Mouse (Mus musculus) cortical plate, adult 2 months (tissue): Measurements from ENCODE around the gene Myo16. TPM values are rescaled to one million over a fixed set of nuclear protein-coding genes. Genes with fewer than 3 reads are reported as not detected.

Experiments used
- H3K27ac ChIP-seq: fragments of 200-500 bp; 2 replicates; pipeline ENCODE4 v1.5.1; 2012; ENCODE audit warnings: low read length, control low read depth, inconsistent platforms; ENCODE audit not compliant: insufficient read depth
- H3K4me1 ChIP-seq: fragments of 200-500 bp; 2 replicates; pipeline ENCODE4 v1.6.1; 2011; ENCODE audit warnings: low read length; ENCODE audit not compliant: control insufficient read depth, insufficient read depth
- H3K4me3 ChIP-seq: fragments of 200-500 bp; 2 replicates; pipeline ENCODE4 v1.5.1; 2011; ENCODE audit warnings: mild to moderate bottlenecking, low read length, control low read depth; ENCODE audit not compliant: insufficient read depth
- CTCF ChIP-seq: fragments of 200-500 bp; IDR thresholded peaks from 2 replicates; pipeline ENCODE4 v1.5.1; 2011; ENCODE audit warnings: mild to moderate bottlenecking, control low read depth, low read length; ENCODE audit not compliant: insufficient read depth; ENCODE audit errors: extremely low read depth
- POLR2A ChIP-seq: fragments of 200-500 bp; IDR thresholded peaks from 2 replicates; pipeline ENCODE4 v1.6.1; 2011; ENCODE audit warnings: mild to moderate bottlenecking, low read length, control low read depth; ENCODE audit not compliant: insufficient read depth; ENCODE audit errors: extremely low read depth
- polyA plus RNA-seq: library from polyadenylated mRNA; depleted of rRNA; stranded (reverse); fragments of >200 nt; gene quantifications from 2 replicates; pipeline ENCODE4 v1.2.3, GENCODE M21; 2012

The Myo16 gene
- polyA plus RNA-seq, 1 experiment: 11.3 TPM

DNA sequence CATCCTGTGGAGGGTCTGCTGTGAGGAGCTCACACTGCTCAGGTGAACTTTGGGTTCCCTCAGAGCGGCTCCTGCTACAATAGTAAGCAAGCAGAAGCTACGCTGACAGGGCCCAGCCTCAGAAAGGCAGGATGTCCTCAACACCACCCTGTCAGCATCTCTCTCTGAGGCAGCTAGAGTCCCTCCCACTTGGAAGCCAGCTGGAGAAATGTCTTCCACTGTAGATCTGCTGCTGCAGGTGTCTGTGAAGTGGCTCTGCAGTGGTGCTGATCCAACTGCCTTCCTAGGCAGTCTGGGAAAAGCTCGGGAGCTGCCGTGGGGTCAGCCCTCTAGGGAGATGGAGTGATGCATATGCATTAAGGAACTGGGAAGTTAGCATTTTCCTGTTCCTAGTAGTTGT lies 414.7 kb downstream of the Myo16 start:
- Histone ChIP-seq H3K27ac (no peak overlapping the region), H3K4me1 (no peaks in the 10 kb centered on the region), H3K4me3 (no peak overlapping the region)
- no peak for TF ChIP-seq POLR2A

DNA sequence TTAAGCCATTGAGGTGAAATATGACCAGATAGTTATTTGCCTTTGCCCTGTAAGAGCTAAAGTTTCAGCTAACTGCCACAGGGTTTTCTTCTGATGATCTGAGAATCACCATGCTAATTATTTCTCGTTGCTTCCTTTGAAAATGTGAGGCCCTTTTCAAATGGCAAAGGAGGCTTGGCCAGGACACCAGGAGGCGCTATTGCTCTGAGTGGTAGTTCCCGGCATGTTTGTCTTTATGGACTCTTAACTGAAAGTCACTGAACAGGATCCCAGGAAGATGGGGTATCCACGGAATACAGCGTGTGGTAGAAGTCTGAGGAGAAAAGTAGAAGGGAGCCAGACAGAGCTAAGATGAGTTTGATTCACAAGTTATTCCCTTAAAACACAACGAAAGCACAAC lies 420.4 kb downstream of the Myo16 start:
- TF ChIP-seq CTCF (peak; percentile 91), POLR2A (no peak)
- H3K27ac ChIP-seq: no peak overlapping the region
- H3K4me1 ChIP-seq: peaks cover under 1% of the 10 kb centered on the region; the same call in 1 of the 2 replicates
- H3K4me3 ChIP-seq: no peak overlapping the region

DNA sequence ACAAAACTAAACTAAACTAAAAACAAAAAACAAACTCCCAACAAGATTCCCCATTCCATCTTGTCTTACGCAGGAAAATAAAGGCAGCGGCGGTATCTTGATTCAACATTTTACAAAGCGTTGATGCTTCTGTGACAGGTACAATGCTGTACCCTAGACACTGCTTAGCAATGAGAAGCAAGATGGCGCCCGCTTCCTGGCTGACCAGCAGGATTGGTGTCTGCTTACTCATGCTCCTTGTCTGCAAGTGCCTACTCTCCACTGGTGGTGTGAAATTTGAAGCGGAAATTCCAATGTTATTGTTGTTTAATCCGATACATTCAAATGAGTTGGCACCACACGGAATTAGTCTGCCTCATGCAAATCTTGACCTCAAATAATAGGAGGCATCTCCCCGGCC lies 421.5 kb downstream of the Myo16 start:
- TF ChIP-seq CTCF: no peak
- no peak for TF ChIP-seq POLR2A
- peaks cover 2% of the 10 kb centered on the region for H3K4me1 ChIP-seq
- H3K27ac ChIP-seq: no peak overlapping the region
- no peak overlapping the region for H3K4me3 ChIP-seq

- no peak overlapping the region for H3K4me3 ChIP-seq
- peaks cover 3% of the 10 kb centered on the region; the same call in 1 of the 2 replicates for H3K4me1 ChIP-seq
- no peak for TF ChIP-seq POLR2A
- no peak for TF ChIP-seq CTCF
- no peak overlapping the region for H3K27ac ChIP-seq
Observed at GRCm38 (mm10) chr8:10586956-10587744, 433.4 kb downstream of the Myo16 start.

DNA sequence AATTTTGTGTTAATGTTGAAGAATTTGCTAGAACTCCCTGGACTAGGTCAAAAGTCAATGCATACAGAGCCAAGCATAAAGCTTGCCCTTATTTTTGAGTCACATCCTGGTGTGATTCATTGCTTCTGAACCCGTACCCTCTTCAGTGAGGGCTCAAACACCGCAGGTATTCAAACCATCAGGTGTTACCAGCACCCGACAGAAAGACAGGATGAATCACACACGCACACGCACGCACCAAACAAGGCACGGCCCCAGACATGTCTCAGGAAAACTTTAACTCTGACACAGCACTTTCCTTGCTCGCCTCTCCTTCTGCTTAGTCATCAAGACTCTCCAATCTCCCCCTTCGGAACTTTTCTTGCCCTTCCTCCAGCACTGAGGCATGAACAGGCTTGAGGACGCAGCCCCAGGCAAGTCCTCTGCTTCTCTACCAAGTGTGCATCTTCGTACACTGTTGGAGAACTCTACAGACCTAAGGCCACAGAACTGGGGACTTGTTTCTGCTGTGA lies 435.8 kb downstream of the Myo16 start:
- Histone ChIP-seq H3K4me1 (peaks cover 3% of the 10 kb centered on the region; the same call in 1 of the 2 replicates), H3K27ac (no peak overlapping the region), H3K4me3 (no peak overlapping the region)
- TF ChIP-seq POLR2A: no peak
- no peak for TF ChIP-seq CTCF

GRCm38 (mm10) chr8:10592917-10593316 lies 439.2 kb downstream of the Myo16 start:
- TF ChIP-seq POLR2A (no peak), CTCF (no peak)

GRCm38 (mm10) chr8:10596353-10596752 lies 442.6 kb downstream of the Myo16 start:
- no peak overlapping the region for H3K4me3 ChIP-seq
- TF ChIP-seq CTCF (no peak), POLR2A (no peak)
- no peaks in the 10 kb centered on the region for H3K4me1 ChIP-seq
- H3K27ac ChIP-seq: no peak overlapping the region

More at GRCm38 (mm10) chr8:10592917-10593316, 439.2 kb downstream of the Myo16 start:
- no peaks in the 10 kb centered on the region for H3K4me1 ChIP-seq
- no peak overlapping the region for H3K27ac ChIP-seq
- no peak overlapping the region for H3K4me3 ChIP-seq

DNA sequence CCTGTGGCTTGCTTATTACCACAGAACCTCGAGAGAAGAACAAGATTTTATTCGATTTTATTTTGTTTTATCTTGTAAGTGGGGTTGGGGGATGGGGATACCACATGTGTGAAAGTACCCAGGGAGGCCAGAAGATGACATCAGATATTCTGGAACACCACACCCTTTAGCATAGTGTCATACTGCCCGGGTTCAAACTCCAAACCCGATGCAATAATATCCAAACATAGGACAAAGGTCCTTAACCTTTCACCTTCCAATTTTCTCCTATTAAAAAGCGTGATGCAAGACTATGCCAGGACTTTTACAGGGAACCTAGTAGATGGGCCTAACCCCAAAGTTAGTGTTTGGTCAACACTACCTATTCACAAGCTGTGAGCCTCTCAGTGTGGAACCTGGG lies 443.9 kb downstream of the Myo16 start:
- Histone ChIP-seq H3K4me1 (no peaks in the 10 kb centered on the region), H3K27ac (no peak overlapping the region), H3K4me3 (no peak overlapping the region)
- no peak for TF ChIP-seq CTCF
- no peak for TF ChIP-seq POLR2A

GRCm38 (mm10) chr8:10598889-10599288 lies 445.2 kb downstream of the Myo16 start:
- Histone ChIP-seq H3K27ac (no peak overlapping the region), H3K4me3 (no peak overlapping the region), H3K4me1 (no peaks in the 10 kb centered on the region)
- no peak for TF ChIP-seq CTCF
- no peak for TF ChIP-seq POLR2A

DNA sequence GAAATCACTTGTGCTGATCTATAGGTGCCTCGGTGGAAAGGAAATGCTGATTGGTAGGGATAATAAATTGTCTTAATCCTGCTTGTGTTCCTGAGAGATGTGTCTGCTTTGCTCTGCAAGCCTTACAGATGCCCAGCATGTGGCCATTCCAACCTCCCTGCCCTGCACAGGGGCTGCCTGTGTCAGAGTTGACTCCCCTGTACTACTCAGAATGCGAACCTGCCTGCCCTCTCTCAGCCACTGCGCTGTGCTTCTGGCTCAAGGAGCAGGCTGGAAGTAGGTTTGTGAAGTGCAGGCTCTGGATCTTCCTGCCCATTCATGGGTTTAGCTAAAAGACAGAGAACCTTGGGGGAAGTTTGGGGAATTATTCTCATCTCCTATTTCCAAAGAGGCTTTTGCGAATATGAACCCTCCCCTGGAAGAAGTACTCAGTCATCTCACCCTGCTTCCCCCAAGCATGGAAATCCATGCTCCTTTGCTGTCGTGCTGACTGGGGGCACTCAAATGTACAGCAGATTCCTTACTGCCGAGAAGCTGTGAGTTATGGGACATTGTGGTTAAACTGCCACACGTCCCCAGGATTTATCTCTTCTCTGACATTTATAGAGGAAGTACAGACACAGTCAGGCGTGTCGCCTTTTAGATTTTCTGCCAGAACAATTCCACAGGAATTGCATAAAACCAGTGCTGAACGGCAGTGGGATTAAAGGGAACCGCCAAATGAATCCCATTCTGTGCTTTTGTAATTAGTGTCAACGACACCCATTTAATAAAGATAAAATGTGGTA lies 452.5 kb downstream of the Myo16 start:
- peaks cover 2% of the 10 kb centered on the region; the same call in 1 of the 2 replicates for H3K4me1 ChIP-seq
- TF ChIP-seq POLR2A (no peak), CTCF (no peak)
- H3K27ac ChIP-seq: no peak overlapping the region
- no peak overlapping the region for H3K4me3 ChIP-seq

DNA sequence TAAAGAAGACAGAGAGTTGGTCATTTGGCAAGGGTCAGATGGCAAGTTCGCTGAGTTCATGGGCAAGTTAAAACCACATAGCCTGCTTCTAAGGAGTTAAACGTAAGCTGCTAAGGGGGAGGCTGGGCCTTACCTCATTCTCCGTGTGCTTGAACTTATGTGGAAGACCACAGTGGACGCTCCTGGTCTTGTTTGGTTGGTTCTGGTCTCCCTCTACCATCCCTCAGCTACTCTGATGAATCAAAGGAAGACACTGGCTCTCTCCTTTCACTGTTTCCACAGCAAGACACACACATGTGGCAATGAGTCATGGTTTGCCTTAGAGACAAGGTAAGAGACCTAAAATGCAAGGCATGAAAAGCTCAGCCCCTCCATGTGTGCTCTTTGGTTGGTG lies 453.1 kb downstream of the Myo16 start:
- Histone ChIP-seq H3K4me3 (no peak overlapping the region), H3K4me1 (peaks cover 2% of the 10 kb centered on the region; the same call in 1 of the 2 replicates), H3K27ac (no peak overlapping the region)
- TF ChIP-seq POLR2A: no peak
- TF ChIP-seq CTCF: no peak
